Mouse (Mus musculus): ENCODE measurements around the gene Dennd1c. TPM values are rescaled to one million over a fixed set of nuclear protein-coding genes. Genes with fewer than 3 reads are reported as not detected.

Gene Dennd1c
- polyA plus RNA-seq, 2 experiments from 2014 or later = 205 to 208 TPM

GRCm38 (mm10) chr17:57047406-57047805 lies 30.9 kb downstream of the Dennd1c start:
- no peak for ATAC-seq

- no peak for ATAC-seq
These were observed 36.8 kb downstream of the Dennd1c start, which contains the start of gene Slc25a41 for GRCm38 (mm10) chr17:57041554-57041953. Gene Slc25a41 (minus strand): TSS chr17:57041654.

GRCm38 (mm10) chr17:57038978-57039377 lies 39.3 kb downstream of the Dennd1c start:
- ATAC-seq = no peak

GRCm38 (mm10) chr17:57032854-57033253 lies 45.5 kb downstream of the Dennd1c start:
- no peak for ATAC-seq

- peak; percentile 86 for ATAC-seq
These were observed 46.5 kb downstream of the Dennd1c start for GRCm38 (mm10) chr17:57031661-57032420.

GRCm38 (mm10) chr17:57030931-57031660 lies 47.2 kb downstream of the Dennd1c start, which contains the start of gene Khsrp:
Gene Khsrp (minus strand): TSS chr17:57031522.
- ATAC-seq = no peak

GRCm38 (mm10) chr17:57029691-57030090 lies 48.6 kb downstream of the Dennd1c start:
- no peak for ATAC-seq

GRCm38 (mm10) chr17:57027471-57027870 lies 50.8 kb downstream of the Dennd1c start:
- no peak for ATAC-seq

GRCm38 (mm10) chr17:57020960-57021359 lies 57.4 kb downstream of the Dennd1c start:
- no peak for ATAC-seq

GRCm38 (mm10) chr17:57019693-57020092 lies 58.6 kb downstream of the Dennd1c start:
- no peak for ATAC-seq

Other genes starting within 250 kb of the Dennd1c start
- 1 to 10 TPM; 1.4 to 1.9 TPM for gene Rfx2, start 247.5 kb downstream of the Dennd1c start, polyA plus RNA-seq (2017; shearing (Covaris generic))
- under 1 TPM in 1 of 2 experiments, not detected in 1; 0.21 TPM for gene Acsbg2, start 204.1 kb downstream of the Dennd1c start, polyA plus RNA-seq (2017; shearing (Covaris generic))
- gene 1700061G19Rik, start 203.0 kb downstream of the Dennd1c start, polyA plus RNA-seq (2017; shearing (Covaris generic)) = under 1 TPM; 0.28 to 0.37 TPM
- gene Mllt1, start 143.1 kb downstream of the Dennd1c start, polyA plus RNA-seq (2017; shearing (Covaris generic)) = 1 to 10 TPM; 4.6 to 6.4 TPM
- gene Acer1, start 96.4 kb downstream of the Dennd1c start, polyA plus RNA-seq (2017; shearing (Covaris generic)) = not detected
- gene Clpp, start 88.2 kb downstream of the Dennd1c start, polyA plus RNA-seq (2017; shearing (Covaris generic)) = 10 to 100 TPM; 79.3 to 85.4 TPM
- gene Alkbh7, start 81.2 kb downstream of the Dennd1c start, polyA plus RNA-seq (2017; shearing (Covaris generic)) = 10 to 100 TPM; 22.6 to 26.9 TPM
- not detected for gene Pspn, start 78.5 kb downstream of the Dennd1c start, polyA plus RNA-seq (2017; shearing (Covaris generic))
- 10 to 100 TPM; 63.3 to 89.3 TPM for gene Gtf2f1, start 67.2 kb downstream of the Dennd1c start, polyA plus RNA-seq (2017; shearing (Covaris generic))
- under 1 TPM in 1 of 2 experiments, not detected in 1; 0.57 TPM for gene Gm17949, start 67.0 kb downstream of the Dennd1c start, polyA plus RNA-seq (2017; shearing (Covaris generic))
- gene Khsrp, start 47.0 kb downstream of the Dennd1c start, polyA plus RNA-seq (2017; shearing (Covaris generic)) = 10 to 100 TPM; 19.6 to 30.9 TPM
- gene Slc25a41, start 36.9 kb downstream of the Dennd1c start, polyA plus RNA-seq (2017; shearing (Covaris generic)) = not detected
- gene Crb3, start 19.4 kb downstream of the Dennd1c start, polyA plus RNA-seq (2017; shearing (Covaris generic)) = under 1 TPM; 0.46 to 0.73 TPM
- 1 to 10 TPM; 1.5 to 3.2 TPM for gene Slc25a23, start 18.7 kb downstream of the Dennd1c start, polyA plus RNA-seq (2017; shearing (Covaris generic))
- 1 to 10 TPM; 3.5 to 4.2 TPM for gene Tubb4a, start 9.3 kb upstream of the Dennd1c start, polyA plus RNA-seq (2017; shearing (Covaris generic))
- gene Tnfsf9, start 26.8 kb upstream of the Dennd1c start, polyA plus RNA-seq (2017; shearing (Covaris generic)) = 1 to 10 TPM; 9.0 to 9.9 TPM
- 1 to 10 TPM; 1.1 to 2.1 TPM for gene Cd70, start 71.3 kb upstream of the Dennd1c start, polyA plus RNA-seq (2017; shearing (Covaris generic))
- 10 to 100 TPM in 1 of 2 experiments, 1 to 10 TPM in 1; 7.9 to 12.8 TPM for gene Tnfsf14, start 115.7 kb upstream of the Dennd1c start, polyA plus RNA-seq (2017; shearing (Covaris generic))
- gene C3, start 149.6 kb upstream of the Dennd1c start, polyA plus RNA-seq (2017; shearing (Covaris generic)) = under 1 TPM in 1 of 2 experiments, not detected in 1; 0.41 TPM
- 10 to 100 TPM; 46.4 to 55.8 TPM for gene Gpr108, start 169.9 kb upstream of the Dennd1c start, polyA plus RNA-seq (2017; shearing (Covaris generic))
- gene Trip10, start 170.9 kb upstream of the Dennd1c start, polyA plus RNA-seq (2017; shearing (Covaris generic)) = 1 to 10 TPM; 1.7 to 2.5 TPM
- 10 to 100 TPM; 74.1 to 83.7 TPM for gene Vav1, start 200.6 kb upstream of the Dennd1c start, polyA plus RNA-seq (2017; shearing (Covaris generic))